8 mouse cellular contexts compared by ENCODE assay signal in genomic region chr8:34688396-34689048, GRCm38 (mm10).
A peak's percentile ranks its signal among the peaks of the same experiment; 100 is the strongest.
DNase-seq lines count a peak whose midpoint lies in the region; ATAC-seq and TF ChIP-seq lines count a peak whose summit lies in the region.
"Had no signal": no experiment of that assay in that cellular context is flagged by ENCODE, and none has a peak within 500 bp of the region (broad histone marks: within the 10 kb centered on the region; RNA-seq: fewer than 3 reads in every experiment).

No protein-coding gene starts in this region.

- no peak for TF ChIP-seq CTCF in midbrain, postnatal 0 days (IDR thresholded peaks at IDR 0.05)

- H3K9me3 ChIP-seq in limb, embryonic 12.5 days = no peaks in the 10 kb centered on the region
- H3K9me3 ChIP-seq in limb, embryonic 10.5 days (replicated peaks) = no peaks in the 10 kb centered on the region
- H3K9me3 ChIP-seq in embryonic facial prominence, embryonic 15.5 days (replicated peaks) = no peaks in the 10 kb centered on the region
- H3K9me3 ChIP-seq in hindbrain, embryonic 15.5 days = no peaks in the 10 kb centered on the region
- no peaks in the 10 kb centered on the region for H3K9me3 ChIP-seq in midbrain, postnatal 0 days (ENCODE audit: low read length)

- peaks cover 11% of the 10 kb centered on the region for H3K27me3 ChIP-seq in limb, embryonic 12.5 days
- H3K27me3 ChIP-seq in limb, embryonic 10.5 days (ENCODE audit: low read depth, poor library complexity, severe bottlenecking) = peaks cover 26% of the 10 kb centered on the region
- H3K27me3 ChIP-seq in embryonic facial prominence, embryonic 15.5 days = peaks cover 10% of the 10 kb centered on the region; the same call in 1 of the 2 replicates
- H3K27me3 ChIP-seq in hindbrain, embryonic 15.5 days = 0 out of 2 replicates have a peak, but pooled peaks cover 3% of the 10 kb centered on the region
- no peaks in the 10 kb centered on the region for H3K27me3 ChIP-seq in midbrain, postnatal 0 days (ENCODE audit: insufficient read depth, low read length)

- no peak overlapping the region for H3K9ac ChIP-seq in limb, embryonic 12.5 days (replicated peaks)
- H3K9ac ChIP-seq in embryonic facial prominence, embryonic 15.5 days = no peak overlapping the region
- H3K9ac ChIP-seq in hindbrain, embryonic 15.5 days = no peak overlapping the region
- no peak overlapping the region for H3K9ac ChIP-seq in midbrain, postnatal 0 days (replicated peaks; ENCODE audit: low read length, poor library complexity, severe bottlenecking)

- 65% methylated on average over 20 of the region's 20 CpGs for WGBS in limb, embryonic 12.5 days
- WGBS in limb, embryonic 10.5 days = 73% methylated on average over 20 of the region's 20 CpGs
- 52% methylated on average over 20 of the region's 20 CpGs for WGBS in embryonic facial prominence, embryonic 15.5 days
- WGBS in hindbrain, embryonic 15.5 days = 40% methylated on average over 20 of the region's 20 CpGs
- 47% methylated on average over 20 of the region's 20 CpGs for WGBS in midbrain, postnatal 0 days

- H3K4me1 ChIP-seq in limb, embryonic 12.5 days (replicated peaks) = peaks cover 15% of the 10 kb centered on the region
- peaks cover 16% of the 10 kb centered on the region for H3K4me1 ChIP-seq in limb, embryonic 10.5 days
- peaks cover 10% of the 10 kb centered on the region; the same call in 1 of the 2 replicates for H3K4me1 ChIP-seq in embryonic facial prominence, embryonic 15.5 days
- peaks cover 19% of the 10 kb centered on the region for H3K4me1 ChIP-seq in hindbrain, embryonic 15.5 days (replicated peaks)
- 0 out of 2 replicates have a peak, but pooled peaks cover 3% of the 10 kb centered on the region for H3K4me1 ChIP-seq in midbrain, postnatal 0 days (ENCODE audit: insufficient read depth, low read length)

- no peak for ATAC-seq in limb, embryonic 12.5 days (ENCODE audit: insufficient number of reproducible peaks, insufficient read depth, low FRiP score, low TSS enrichment, low read depth)
- no peak for ATAC-seq in embryonic facial prominence, embryonic 15.5 days (ENCODE audit: insufficient number of reproducible peaks, low FRiP score, low TSS enrichment, low read depth)
- ATAC-seq in hindbrain, embryonic 15.5 days (ENCODE audit: low FRiP score, low read depth) = peak; percentile 76
- ATAC-seq in midbrain, postnatal 0 days (ENCODE audit: low FRiP score) = peak; percentile 79; the same call in 1 of the 2 replicates
- no peak for ATAC-seq in erythroid progenitor cell, adult 5-6 weeks (replicated peaks; ENCODE audit: low FRiP score, poor library complexity, severe bottlenecking)
- no peak for ATAC-seq in monocyte, adult 5-6 weeks (replicated peaks; ENCODE audit: insufficient number of reproducible peaks, low FRiP score, low TSS enrichment, poor library complexity, severe bottlenecking)

- H3K36me3 ChIP-seq in limb, embryonic 12.5 days = no peaks in the 10 kb centered on the region
- H3K36me3 ChIP-seq in limb, embryonic 10.5 days = no peaks in the 10 kb centered on the region
- H3K36me3 ChIP-seq in embryonic facial prominence, embryonic 15.5 days = no peaks in the 10 kb centered on the region
- H3K36me3 ChIP-seq in hindbrain, embryonic 15.5 days = no peaks in the 10 kb centered on the region
- H3K36me3 ChIP-seq in midbrain, postnatal 0 days (ENCODE audit: insufficient read depth, low read length) = no peaks in the 10 kb centered on the region

- no peak overlapping the region for H3K27ac ChIP-seq in limb, embryonic 12.5 days
- no peak overlapping the region for H3K27ac ChIP-seq in limb, embryonic 10.5 days
- no peak overlapping the region for H3K27ac ChIP-seq in embryonic facial prominence, embryonic 15.5 days (replicated peaks)
- H3K27ac ChIP-seq in hindbrain, embryonic 15.5 days (replicated peaks) = peak overlapping the region; percentile 37; the same call in 1 of the 2 replicates
- H3K27ac ChIP-seq in midbrain, postnatal 0 days (ENCODE audit: low read depth, low read length) = peak overlapping the region; percentile 26; the same call in 1 of the 2 replicates

- peak overlapping the region; percentile 24; the same call in 1 of the 2 replicates for H3K4me3 ChIP-seq in limb, embryonic 12.5 days (replicated peaks)
- H3K4me3 ChIP-seq in limb, embryonic 10.5 days = no peak overlapping the region
- peak overlapping the region; percentile 20 for H3K4me3 ChIP-seq in embryonic facial prominence, embryonic 15.5 days (replicated peaks)
- peak overlapping the region; percentile 10; the same call in 1 of the 2 replicates for H3K4me3 ChIP-seq in hindbrain, embryonic 15.5 days
- H3K4me3 ChIP-seq in midbrain, postnatal 0 days (ENCODE audit: low read depth, low read length) = peak overlapping the region; percentile 5; the same call in 1 of the 2 replicates

- peak overlapping the region; percentile 54 for H3K4me2 ChIP-seq in limb, embryonic 12.5 days
- peak overlapping the region; percentile 46 for H3K4me2 ChIP-seq in embryonic facial prominence, embryonic 15.5 days (replicated peaks)
- H3K4me2 ChIP-seq in hindbrain, embryonic 15.5 days = peak overlapping the region; percentile 37
- peak overlapping the region; percentile 34 for H3K4me2 ChIP-seq in midbrain, postnatal 0 days (ENCODE audit: low read depth, low read length, poor library complexity, severe bottlenecking)

- no peak for DNase-seq in limb, embryonic 10.5 days (ENCODE audit: low spot score)
- peak; percentile 61 for DNase-seq in midbrain, postnatal 0 days (ENCODE audit: low spot score)
- DNase-seq: gastrocnemius, postnatal 10 days had no signal

Comparison
In these comparisons a context has a peak if more than half of its experiments do, and no peak if none do; other contexts are left out.
1. ATAC-seq: peak in hindbrain, embryonic 15.5 days (single experiment) and midbrain, postnatal 0 days (single experiment); none in limb, embryonic 12.5 days (single experiment), embryonic facial prominence, embryonic 15.5 days (single experiment), erythroid progenitor cell, adult 5-6 weeks (single experiment) and monocyte, adult 5-6 weeks (single experiment).
2. H3K27ac ChIP-seq: peak in hindbrain, embryonic 15.5 days (single experiment) and midbrain, postnatal 0 days (single experiment); none in limb, embryonic 12.5 days (single experiment), limb, embryonic 10.5 days (single experiment) and embryonic facial prominence, embryonic 15.5 days (single experiment).
3. Peak in every context shown above with its lines, with median percentiles within 50 percentile points of each other: H3K4me2 ChIP-seq.